Mouse (Mus musculus): Measurements from ENCODE around the gene 4430402I18Rik.

4430402I18Rik gene

GRCm38 (mm10) chr19:28963842-28964551, 3.6 kb downstream of the 4430402I18Rik start, which contains the start of gene Plpp6:
TSS of gene Plpp6 (plus strand) at chr19:28963953.
- peak; percentile 75 for DNase-seq

DNA sequence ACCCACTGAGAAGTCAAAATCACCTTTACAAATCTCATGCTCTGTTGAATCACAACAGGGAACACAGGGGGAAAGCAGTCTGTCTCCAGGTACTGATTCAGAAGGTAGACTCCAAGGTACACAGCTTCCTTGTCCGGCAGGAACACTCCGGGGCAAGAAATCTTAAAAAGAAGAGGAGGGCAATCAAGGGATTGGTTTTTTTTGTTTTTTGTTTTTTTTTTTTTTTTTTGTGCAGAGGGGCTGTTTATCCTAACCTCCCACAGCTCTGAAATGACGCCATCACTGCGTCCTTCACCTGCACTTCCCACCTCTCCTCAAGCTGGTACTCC, 4.1 kb downstream of the 4430402I18Rik start:
- no peak for DNase-seq

DNA sequence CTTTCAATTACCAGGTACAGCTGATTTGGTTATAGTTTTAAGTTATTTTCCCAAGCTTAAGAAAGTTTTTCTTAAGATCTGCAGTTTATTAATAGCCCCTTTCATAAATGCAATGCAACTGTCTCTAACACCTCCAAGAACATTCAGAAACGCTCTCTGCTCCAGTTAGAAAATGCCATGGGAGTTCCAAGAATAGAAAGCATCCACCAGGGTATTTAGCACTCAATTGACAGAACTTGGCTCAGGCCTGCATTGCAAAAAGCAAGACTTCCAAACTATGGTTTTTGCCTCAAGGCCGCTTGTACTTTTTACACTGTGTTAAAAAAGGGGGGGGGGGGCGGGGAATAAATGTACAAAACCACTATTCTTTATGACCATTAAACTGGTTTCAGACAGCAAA, 4.5 kb downstream of the 4430402I18Rik start:
- DNase-seq = peak; percentile 43

DNA sequence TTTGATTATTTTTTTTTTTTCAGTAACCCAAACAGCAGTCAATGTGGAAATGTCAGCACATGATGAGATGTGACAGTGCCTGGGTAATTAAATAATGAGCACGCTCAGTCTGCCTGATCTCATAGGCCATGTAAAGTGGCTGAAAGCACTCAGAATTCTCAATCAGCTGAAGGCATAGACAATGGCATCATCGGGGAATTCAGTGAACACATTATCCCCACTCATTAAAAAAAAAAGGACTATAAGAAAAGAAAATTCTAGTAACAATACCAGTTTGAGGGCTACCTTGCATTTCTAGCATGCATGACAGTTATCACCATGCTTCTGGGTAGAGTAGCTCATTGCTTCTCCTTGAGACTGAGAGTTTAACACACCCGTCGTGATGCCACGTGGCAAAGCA, 16.3 kb downstream of the 4430402I18Rik start:
- DNase-seq = no peak

DNA sequence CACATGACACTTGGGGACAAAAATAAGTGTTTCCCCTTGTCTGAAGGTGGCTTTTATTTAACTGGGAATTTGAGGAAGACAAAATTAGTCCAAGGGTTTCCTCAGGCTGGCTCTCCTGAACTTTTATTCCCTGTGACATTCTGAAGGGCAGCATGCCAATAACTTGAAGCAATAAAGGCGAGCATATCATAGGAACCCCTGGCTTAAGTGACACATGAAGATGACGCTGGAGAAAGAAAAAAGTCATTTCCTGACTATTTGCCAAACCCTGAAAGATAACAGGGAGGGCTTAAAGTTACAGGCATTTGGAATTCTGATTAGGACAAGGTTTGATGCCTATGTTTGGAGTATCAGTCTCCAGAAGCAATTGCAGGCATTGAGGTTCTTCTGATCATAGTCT, 20.3 kb downstream of the 4430402I18Rik start:
- no peak for DNase-seq

DNA sequence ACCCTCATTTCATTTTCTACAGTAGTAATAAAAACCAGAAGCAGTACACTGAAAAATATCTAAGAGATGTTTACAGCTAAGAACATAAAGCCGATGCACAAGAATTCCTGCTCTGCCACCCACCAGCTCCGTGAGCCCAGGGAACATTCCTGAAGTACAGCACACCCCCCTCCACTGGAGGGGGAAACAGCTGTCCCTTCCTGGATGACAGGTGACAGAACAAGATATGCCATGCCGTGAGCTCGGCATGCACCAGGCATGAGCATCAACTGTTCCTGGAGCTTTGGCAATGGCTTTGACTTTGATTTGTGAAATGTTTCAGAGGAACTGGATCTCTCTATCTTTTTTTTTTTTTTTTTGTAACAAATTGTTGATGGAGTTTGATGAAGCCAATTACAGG, 20.8 kb downstream of the 4430402I18Rik start:
- peak; percentile 24 for DNase-seq

GRCm38 (mm10) chr19:28941271-28941670, 26.3 kb downstream of the 4430402I18Rik start:
- DNase-seq = no peak

DNA sequence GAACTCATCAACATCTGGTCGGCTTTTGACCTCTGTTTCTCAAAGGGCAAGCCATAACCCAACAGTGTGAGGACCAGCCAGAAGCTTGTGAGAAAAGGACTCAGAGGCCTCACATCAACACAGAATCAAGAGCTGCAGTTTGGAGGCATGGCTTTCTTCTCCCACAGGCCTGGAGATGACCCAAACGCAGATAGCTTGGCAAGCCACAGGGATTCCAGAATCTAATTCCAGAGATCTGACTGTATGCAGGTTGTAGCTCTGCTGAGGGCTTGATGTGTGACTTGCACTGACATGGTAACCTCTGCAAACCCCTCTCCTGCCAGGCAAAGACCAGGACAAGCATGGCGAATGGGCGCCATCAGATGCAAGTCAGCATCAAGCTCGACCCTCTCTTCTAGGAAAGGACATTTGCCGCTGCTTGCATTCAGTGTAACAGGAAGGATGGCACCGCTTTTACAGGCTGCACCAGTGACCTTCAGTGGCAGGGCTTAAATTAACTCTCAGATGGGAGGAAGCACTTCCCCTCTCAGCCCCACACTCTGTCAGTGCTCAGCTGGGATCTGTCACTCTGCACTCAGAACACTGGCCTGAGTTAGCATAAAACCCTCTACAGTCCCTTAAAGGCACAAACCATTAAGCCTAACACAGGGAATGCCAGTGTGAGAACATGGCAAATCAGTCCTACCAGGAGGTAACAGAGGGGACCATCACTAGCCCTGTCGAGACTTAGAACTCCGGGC, 27.3 kb downstream of the 4430402I18Rik start:
- DNase-seq = no peak

DNA sequence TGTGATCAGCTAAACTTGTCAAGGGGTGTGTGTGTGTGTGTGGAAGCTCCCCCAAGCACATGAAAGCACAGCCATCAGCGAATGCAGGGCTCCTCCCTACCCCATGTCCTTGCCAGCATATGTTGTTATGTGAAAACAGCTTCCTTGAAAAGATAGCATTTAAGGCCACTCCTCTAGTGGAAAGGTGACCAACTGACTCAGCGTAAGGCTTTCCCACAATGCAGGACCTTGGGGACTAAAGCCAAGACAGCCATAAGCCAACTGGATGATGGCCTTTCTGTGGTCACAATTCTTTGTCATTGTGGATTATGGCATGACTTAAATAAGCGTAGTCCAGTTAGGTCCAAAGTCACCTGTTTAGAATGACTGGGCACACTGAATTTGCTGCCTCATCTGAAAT, 32.7 kb downstream of the 4430402I18Rik start:
- no peak for DNase-seq

DNA sequence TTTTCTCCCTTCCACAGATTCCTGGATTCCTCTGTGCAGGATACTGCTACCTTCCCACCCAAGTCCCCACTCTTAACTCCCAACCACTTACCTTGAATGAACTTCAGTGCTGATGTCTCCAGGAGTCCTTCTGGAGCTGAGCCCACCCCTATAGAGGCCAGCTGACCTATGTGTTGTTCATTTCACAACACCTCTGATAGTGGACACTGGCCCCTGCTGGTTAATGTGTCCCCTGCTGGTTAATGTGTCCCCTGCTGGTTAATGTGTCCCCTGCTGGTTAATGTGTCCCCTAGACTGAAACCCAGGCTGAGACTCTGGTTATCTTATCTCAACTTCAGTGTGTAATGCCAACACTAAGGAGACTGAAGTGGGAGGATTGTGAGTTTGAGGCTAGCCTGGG, 38.6 kb downstream of the 4430402I18Rik start:
- no peak for DNase-seq

GRCm38 (mm10) chr19:28927396-28927795, 40.2 kb downstream of the 4430402I18Rik start:
- DNase-seq = peak; percentile 16

- DNase-seq = no peak
These were observed 41.2 kb downstream of the 4430402I18Rik start for GRCm38 (mm10) chr19:28926366-28926765.

- no peak for DNase-seq
These were observed 49.8 kb downstream of the 4430402I18Rik start for GRCm38 (mm10) chr19:28917839-28918238.

- DNase-seq = no peak
These were observed 51.1 kb downstream of the 4430402I18Rik start for GRCm38 (mm10) chr19:28916492-28916891.

- DNase-seq = no peak
These were observed 51.9 kb downstream of the 4430402I18Rik start for GRCm38 (mm10) chr19:28915602-28916250.

DNA sequence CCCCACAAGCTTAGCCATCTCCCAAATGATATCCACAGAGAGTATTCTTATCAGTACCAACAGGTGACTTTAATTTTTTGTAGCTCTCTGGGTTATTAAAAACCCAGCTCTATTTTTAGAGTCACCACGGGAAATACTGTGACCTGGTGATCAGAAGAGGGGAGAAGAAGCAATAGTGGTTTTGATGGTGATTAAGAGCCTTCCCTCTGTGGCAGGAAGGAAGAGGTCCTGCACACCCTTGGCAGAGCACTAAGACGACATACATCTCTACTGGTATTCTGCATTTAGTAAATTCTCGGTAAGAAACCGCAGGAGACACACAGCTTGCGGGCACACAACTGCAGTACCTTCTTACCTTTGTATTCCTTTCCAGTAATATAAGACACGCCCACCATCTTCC, 53.0 kb downstream of the 4430402I18Rik start:
- DNase-seq = no peak

DNA sequence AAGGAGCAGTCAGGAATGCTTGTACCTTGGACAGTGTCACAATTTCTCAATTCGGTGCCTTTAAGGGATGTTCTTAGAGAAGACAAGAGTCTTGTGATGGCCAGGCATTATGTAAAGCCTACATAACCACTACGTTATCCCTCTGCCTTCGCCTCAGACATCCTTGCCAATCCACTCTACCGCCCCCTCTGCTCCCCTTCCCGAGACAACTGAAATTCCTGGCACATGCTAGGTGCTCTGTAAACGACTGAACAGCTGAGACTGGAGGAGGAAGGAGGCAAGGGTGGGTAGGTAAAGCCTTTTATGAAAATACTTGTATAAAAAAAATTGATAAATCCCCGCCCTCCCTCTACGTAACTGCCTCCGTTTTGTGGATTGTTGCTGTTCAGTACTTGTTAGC, 58.9 kb downstream of the 4430402I18Rik start:
- DNase-seq = no peak

GRCm38 (mm10) chr19:28908186-28908585, 59.4 kb downstream of the 4430402I18Rik start:
- no peak for DNase-seq

GRCm38 (mm10) chr19:28903536-28904119, 64.0 kb downstream of the 4430402I18Rik start:
- no peak for DNase-seq

- DNase-seq = peak; percentile 90
These were observed 64.8 kb downstream of the 4430402I18Rik start for GRCm38 (mm10) chr19:28902806-28903205.

DNA sequence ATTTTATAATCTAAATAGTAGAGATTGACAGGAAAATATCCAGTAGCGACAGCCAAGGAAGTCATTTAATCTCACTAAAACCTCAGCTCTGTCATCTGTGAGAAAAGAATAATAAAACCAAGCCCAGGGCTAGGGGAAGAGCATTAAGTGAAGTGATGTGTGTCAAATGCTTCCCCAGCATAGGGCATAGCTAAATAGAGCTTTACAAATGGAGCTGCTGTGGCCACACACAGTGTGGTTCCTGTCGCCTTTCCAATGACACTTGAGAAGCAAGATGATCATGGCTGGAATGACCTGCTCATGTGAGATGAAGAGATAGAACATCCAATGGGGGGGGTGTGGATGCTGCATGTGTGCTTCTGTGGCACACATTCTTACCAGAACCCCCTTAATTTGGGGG, 65.5 kb downstream of the 4430402I18Rik start:
- no peak for DNase-seq

- DNase-seq = no peak
These were observed 66.8 kb downstream of the 4430402I18Rik start for GRCm38 (mm10) chr19:28900771-28901170.

GRCm38 (mm10) chr19:28897497-28897896, 70.1 kb downstream of the 4430402I18Rik start:
- DNase-seq = no peak

DNA sequence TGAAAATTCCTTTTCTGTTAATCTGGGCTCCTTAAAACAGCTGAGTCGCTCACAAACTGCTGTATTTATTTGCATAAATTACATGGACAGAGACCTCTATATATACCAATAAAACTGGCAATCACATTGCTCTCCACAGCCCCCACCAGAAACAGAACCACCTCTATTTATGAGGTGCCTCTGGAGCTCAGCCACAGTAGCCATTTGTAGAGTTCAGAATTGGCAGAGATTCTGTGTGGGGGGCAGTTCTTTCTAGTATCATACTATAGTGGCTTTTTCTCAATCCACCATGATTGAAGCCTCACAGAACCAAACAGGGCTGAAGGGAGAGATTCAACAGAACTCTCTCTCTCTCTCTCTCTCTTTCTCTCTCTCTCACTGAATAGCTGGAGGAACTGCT, 71.0 kb downstream of the 4430402I18Rik start:
- no peak for DNase-seq

All from layer of hippocampus, adult 9-11 months (tissue).